Mouse (Mus musculus) intestine, embryonic 14.5 days (tissue): ENCODE measurements around the gene Slc6a11. TPM values are rescaled to one million over a fixed set of nuclear protein-coding genes. Genes with fewer than 3 reads are reported as not detected.
A peak's percentile ranks its signal among the peaks of the same experiment; 100 is the strongest.

Source experiments
- ATAC-seq: fragments of 200-750 bp; cut with Nextera tagmentation; replicated peaks from 2 replicates; pipeline ENCODE4 v1.8.0; 2017; ENCODE audit warnings: low read depth, moderate number of reproducible peaks, moderate TSS enrichment, moderate library complexity; ENCODE audit not compliant: low FRiP score, low TSS enrichment
- DNase-seq: peaks from one replicate; pipeline ENCODE4 v3.0.0-alpha.2; 2018; ENCODE audit warnings: low spot score
- H3K27ac ChIP-seq: fragments of 300-500 bp; sonication (generic); 2 replicates; pipeline ENCODE4 v1.5.1; 2014; ENCODE audit warnings: low read depth, mild to moderate bottlenecking, control low read depth
- H3K27me3 ChIP-seq: fragments of 300-500 bp; sonication (generic); replicated peaks from 2 replicates; pipeline ENCODE4 v1.6.1; 2014; ENCODE audit warnings: low read length, control low read depth; ENCODE audit not compliant: control insufficient read depth, insufficient read depth
- H3K36me3 ChIP-seq: fragments of 300-500 bp; sonication (generic); 2 replicates; pipeline ENCODE4 v1.6.1; 2014; ENCODE audit warnings: low read length, control low read depth; ENCODE audit not compliant: control insufficient read depth, insufficient read depth
- H3K4me1 ChIP-seq: fragments of 300-500 bp; sonication (generic); replicated peaks from 2 replicates; pipeline ENCODE4 v1.6.1; 2014; ENCODE audit warnings: low read length, control low read depth, mixed read lengths; ENCODE audit not compliant: control insufficient read depth, insufficient read depth
- H3K4me2 ChIP-seq: fragments of 300-500 bp; sonication (generic); 2 replicates; pipeline ENCODE4 v1.6.1; 2014; ENCODE audit warnings: low read length
- H3K4me3 ChIP-seq: fragments of 300-500 bp; sonication (generic); 2 replicates; pipeline ENCODE4 v1.5.1; 2014; ENCODE audit warnings: low read depth, low read length, control low read depth, mixed read lengths
- H3K9ac ChIP-seq: fragments of 300-500 bp; sonication (generic); 2 replicates; pipeline ENCODE4 v1.6.1; 2014; ENCODE audit warnings: mild to moderate bottlenecking, low read length
- H3K9me3 ChIP-seq: fragments of 300-500 bp; sonication (generic); 2 replicates; pipeline ENCODE4 v1.6.1; 2016; ENCODE audit warnings: low read length, control low read depth; ENCODE audit not compliant: control insufficient read depth
- WGBS: fragments of 180-500 bp; shearing (Covaris S2); extraction: QIAGEN DNeasy Blood & Tissue Kit; methylation state at CpG from one replicate; pipeline ENCODE4 v1.1.7; 2014; 5-methylcytosine and 5-hydroxymethylcytosine counted together
- polyA plus RNA-seq: library from polyadenylated mRNA; unstranded; fragments of >200 nt; fragmentation: Nextera tagmentation; extraction: Ambion mirVana; gene quantifications from 2 replicates; pipeline ENCODE4 v1.2.1, GENCODE M21; 2014

The Slc6a11 gene
- polyA plus RNA-seq, 1 experiment from 2014 or later = 0.08 TPM

DNA sequence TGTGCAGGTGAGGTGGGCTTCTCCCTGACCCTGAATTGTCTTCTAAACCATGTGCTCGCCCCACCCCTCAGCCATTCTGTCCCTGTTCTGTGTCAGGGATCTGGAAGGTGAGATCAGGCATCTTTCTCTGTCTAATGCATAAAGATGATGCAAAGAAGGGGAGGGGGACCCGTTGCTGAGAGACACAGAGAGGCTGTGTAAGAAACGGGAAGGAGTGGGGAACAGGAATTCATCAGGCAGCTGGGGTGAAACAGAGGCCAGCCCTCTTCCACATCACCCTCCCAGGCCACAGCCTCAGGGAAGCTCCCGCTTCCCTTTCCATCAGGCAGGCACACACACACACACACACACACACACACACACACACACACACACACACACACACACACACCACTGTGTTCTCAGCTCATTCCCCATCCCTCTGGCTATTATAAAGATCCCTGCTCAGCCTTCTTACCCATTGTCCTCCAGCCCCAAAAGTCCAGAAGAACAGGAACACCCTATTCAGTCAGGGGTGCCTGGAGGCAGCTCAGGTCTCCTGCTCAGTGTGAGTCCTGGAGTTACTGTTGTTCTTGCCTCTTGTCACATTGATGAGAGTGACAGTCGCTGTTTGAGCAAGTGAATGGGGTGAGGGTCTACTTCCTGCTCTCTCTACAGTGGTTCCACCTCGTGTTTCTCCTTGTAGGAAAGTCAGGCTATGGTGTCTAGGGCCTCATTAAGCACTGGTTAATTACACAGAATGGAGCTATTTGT, 108.0 kb downstream of the Slc6a11 start:
- H3K27ac ChIP-seq = no peak overlapping the region
- no peak for ATAC-seq
- WGBS = 32% methylated on average over 6 of the region's 6 CpGs
- no peak for DNase-seq
- no peaks in the 10 kb centered on the region for H3K27me3 ChIP-seq
- H3K9me3 ChIP-seq = no peaks in the 10 kb centered on the region
- no peaks in the 10 kb centered on the region for H3K4me1 ChIP-seq
- no peaks in the 10 kb centered on the region for H3K36me3 ChIP-seq
- no peak overlapping the region for H3K9ac ChIP-seq
- no peak overlapping the region for H3K4me3 ChIP-seq
- no peak overlapping the region for H3K4me2 ChIP-seq

GRCm38 (mm10) chr6:114245665-114246064, 114.6 kb downstream of the Slc6a11 start:
- H3K36me3 ChIP-seq = no peaks in the 10 kb centered on the region
- H3K4me1 ChIP-seq = no peaks in the 10 kb centered on the region
- 77% methylated on average over 11 of the region's 11 CpGs for WGBS
- no peak overlapping the region for H3K9ac ChIP-seq
- no peaks in the 10 kb centered on the region for H3K27me3 ChIP-seq
- ATAC-seq = no peak
- no peak overlapping the region for H3K4me3 ChIP-seq
- no peak for DNase-seq
- no peaks in the 10 kb centered on the region for H3K9me3 ChIP-seq
- no peak overlapping the region for H3K27ac ChIP-seq
- no peak overlapping the region for H3K4me2 ChIP-seq

DNA sequence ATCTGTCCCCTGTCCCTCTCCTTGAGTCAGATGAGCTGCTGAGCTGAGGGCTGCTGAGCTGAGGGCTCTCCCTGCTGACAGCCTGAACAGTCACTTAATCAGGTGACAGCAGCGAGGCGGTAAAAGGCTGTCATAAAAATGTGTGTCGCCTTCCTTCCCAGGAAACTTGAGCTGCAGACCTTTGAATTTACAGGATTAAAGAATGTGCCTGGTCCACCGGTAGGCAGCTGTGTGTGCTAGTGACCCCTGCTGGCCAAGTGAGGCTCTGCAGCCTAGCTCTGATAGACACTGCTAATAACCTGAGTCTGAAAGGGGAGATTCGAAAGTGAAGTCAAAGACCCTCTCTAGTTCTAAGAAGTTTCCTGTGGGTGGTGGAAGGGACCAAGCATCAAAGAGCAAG, 119.3 kb downstream of the Slc6a11 start:
- DNase-seq (peak; percentile 94), ATAC-seq (peak; percentile 43; the same call in 1 of the 2 replicates)
- Histone ChIP-seq H3K9me3 (no peaks in the 10 kb centered on the region), H3K9ac (no peak overlapping the region), H3K36me3 (no peaks in the 10 kb centered on the region), H3K4me2 (no peak overlapping the region), H3K27me3 (no peaks in the 10 kb centered on the region), H3K27ac (no peak overlapping the region), H3K4me3 (no peak overlapping the region), H3K4me1 (no peaks in the 10 kb centered on the region)
- 7% methylated on average over 5 of the region's 5 CpGs for WGBS

GRCm38 (mm10) chr6:114254927-114255326, 123.9 kb downstream of the Slc6a11 start:
- no peak for DNase-seq
- Histone ChIP-seq H3K9ac (no peak overlapping the region), H3K4me3 (no peak overlapping the region), H3K36me3 (no peaks in the 10 kb centered on the region), H3K27me3 (no peaks in the 10 kb centered on the region), H3K9me3 (no peaks in the 10 kb centered on the region), H3K4me2 (no peak overlapping the region), H3K27ac (no peak overlapping the region), H3K4me1 (no peaks in the 10 kb centered on the region)
- no peak for ATAC-seq
- WGBS = 75% methylated on average over 14 of the region's 14 CpGs

GRCm38 (mm10) chr6:114257762-114258361, 126.8 kb downstream of the Slc6a11 start:
- Histone ChIP-seq H3K27me3 (no peaks in the 10 kb centered on the region), H3K9me3 (no peaks in the 10 kb centered on the region), H3K27ac (no peak overlapping the region), H3K36me3 (no peaks in the 10 kb centered on the region), H3K4me2 (no peak overlapping the region), H3K9ac (no peak overlapping the region), H3K4me3 (no peak overlapping the region), H3K4me1 (no peaks in the 10 kb centered on the region)
- no peak for DNase-seq
- 74% methylated on average over 1 of the region's 1 CpGs for WGBS
- ATAC-seq = no peak

GRCm38 (mm10) chr6:114258661-114259193, 127.7 kb downstream of the Slc6a11 start:
- Histone ChIP-seq H3K9me3 (no peaks in the 10 kb centered on the region), H3K4me2 (no peak overlapping the region), H3K4me1 (no peaks in the 10 kb centered on the region), H3K4me3 (no peak overlapping the region), H3K27me3 (no peaks in the 10 kb centered on the region), H3K27ac (no peak overlapping the region), H3K9ac (no peak overlapping the region), H3K36me3 (no peaks in the 10 kb centered on the region)
- 76% methylated on average over 3 of the region's 3 CpGs for WGBS
- ATAC-seq (no peak), DNase-seq (no peak)

DNA sequence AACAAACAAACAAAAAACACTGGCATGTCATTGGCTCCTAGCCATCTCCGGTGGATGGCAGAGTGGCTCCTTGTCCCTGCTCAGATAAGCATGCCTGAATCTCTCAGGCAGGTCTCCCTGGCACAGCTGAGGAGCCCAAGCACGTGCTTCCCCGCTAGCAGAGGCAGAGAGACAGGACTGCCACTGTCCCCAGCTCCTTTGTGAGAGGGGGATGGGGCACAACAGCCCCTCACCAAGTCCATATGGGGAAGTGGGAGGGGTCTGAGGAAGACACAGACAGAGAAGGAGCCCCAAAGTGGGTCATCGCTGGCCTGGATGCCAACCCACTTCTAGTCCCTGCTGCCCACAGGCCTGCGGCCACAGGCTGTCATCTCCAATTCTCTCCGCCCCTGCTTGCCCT, 130.6 kb downstream of the Slc6a11 start:
- no peaks in the 10 kb centered on the region for H3K4me1 ChIP-seq
- no peak overlapping the region for H3K4me3 ChIP-seq
- no peak overlapping the region for H3K4me2 ChIP-seq
- 62% methylated on average over 6 of the region's 6 CpGs for WGBS
- DNase-seq (no peak), ATAC-seq (no peak)
- H3K9me3 ChIP-seq = no peaks in the 10 kb centered on the region
- no peak overlapping the region for H3K9ac ChIP-seq
- H3K27ac ChIP-seq = no peak overlapping the region
- no peaks in the 10 kb centered on the region for H3K36me3 ChIP-seq
- H3K27me3 ChIP-seq = no peaks in the 10 kb centered on the region; the same call in 1 of the 2 replicates

- H3K4me3 ChIP-seq = no peak overlapping the region
- no peak overlapping the region for H3K9ac ChIP-seq
- H3K9me3 ChIP-seq = no peaks in the 10 kb centered on the region
- no peaks in the 10 kb centered on the region for H3K36me3 ChIP-seq
- no peak for DNase-seq
- H3K27me3 ChIP-seq = no peaks in the 10 kb centered on the region; the same call in 1 of the 2 replicates
- no peaks in the 10 kb centered on the region for H3K4me1 ChIP-seq
- no peak overlapping the region for H3K4me2 ChIP-seq
- H3K27ac ChIP-seq = no peak overlapping the region
- ATAC-seq = no peak
- 56% methylated on average over 3 of the region's 3 CpGs for WGBS
Observed at GRCm38 (mm10) chr6:114264010-114264409, 133.0 kb downstream of the Slc6a11 start.
